Mouse (Mus musculus) thymus, postnatal 36 days (tissue): ENCODE measurements around the gene Olfr1360.

Source experiments
- DNase-seq, 2 experiments: peaks; one replicate each; pipeline ENCODE4 v3.0.0; 2022; ENCODE audit warnings: mixed read lengths in 2 of 2

Olfr1360 gene

DNA sequence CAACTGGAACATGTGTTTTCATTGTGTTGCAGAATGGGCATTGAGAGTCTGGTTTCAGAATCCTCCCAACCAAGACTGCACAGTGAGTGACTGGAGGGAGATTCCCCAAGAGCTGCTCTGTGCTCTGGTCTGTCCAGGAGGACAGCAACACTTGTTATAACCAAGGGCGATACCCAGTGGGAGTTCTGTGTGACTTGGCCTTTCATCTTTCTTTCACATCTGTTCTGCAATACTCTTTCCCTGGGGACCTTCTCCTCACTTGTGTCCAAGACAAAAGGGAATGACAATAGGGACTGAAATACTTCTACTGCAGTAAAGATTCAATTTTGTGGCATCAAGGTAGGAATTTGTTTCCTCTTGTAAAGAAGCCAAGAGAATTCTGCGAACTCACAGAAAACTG, 34.8 kb downstream of the Olfr1360 start, which contains the start of gene Olfr11:
TSS of gene Olfr11 (minus strand) at position 101 of the 400 bp plus-strand sequence.
- DNase-seq = no peak
